Mouse (Mus musculus) hindbrain, embryonic 11.5 days (tissue): ENCODE results near the gene Wdr90. TPM values are rescaled to one million over a fixed set of nuclear protein-coding genes. Genes with fewer than 3 reads are reported as not detected.

ENCODE experiments used
- ATAC-seq: fragments of 200-750 bp; cut with Nextera tagmentation; 2 replicates; pipeline ENCODE4 v1.8.0; 2017; ENCODE audit warnings: mild to moderate bottlenecking, moderate TSS enrichment, moderate library complexity; ENCODE audit not compliant: low FRiP score
- DNase-seq: peaks from one replicate; pipeline ENCODE4 v3.0.0-alpha.2; 2015; ENCODE audit warnings: low spot score
- H3K27ac ChIP-seq: fragments of 300-500 bp; sonication (generic); 2 replicates; pipeline ENCODE4 v1.5.1; 2014; ENCODE audit warnings: mild to moderate bottlenecking, low read depth, low read length
- H3K27me3 ChIP-seq: fragments of 300-500 bp; sonication (generic); 2 replicates; pipeline ENCODE4 v1.6.1; 2014; ENCODE audit warnings: mild to moderate bottlenecking, low read length, moderate library complexity, mixed read lengths; ENCODE audit not compliant: control insufficient read depth, insufficient read depth
- H3K36me3 ChIP-seq: fragments of 300-500 bp; sonication (generic); 2 replicates; pipeline ENCODE4 v1.6.1; 2014; ENCODE audit warnings: mild to moderate bottlenecking, low read length, moderate library complexity, mixed read lengths; ENCODE audit not compliant: control insufficient read depth, insufficient read depth
- H3K4me1 ChIP-seq: fragments of 300-500 bp; sonication (generic); replicated peaks from 2 replicates; pipeline ENCODE4 v1.6.1; 2014; ENCODE audit warnings: low read length, mixed read lengths; ENCODE audit not compliant: control insufficient read depth, insufficient read depth
- H3K4me2 ChIP-seq: fragments of 300-500 bp; sonication (generic); replicated peaks from 2 replicates; pipeline ENCODE4 v1.6.1; 2014; ENCODE audit warnings: mild to moderate bottlenecking, low read depth, low read length
- H3K4me3 ChIP-seq: fragments of 300-500 bp; sonication (generic); 2 replicates; pipeline ENCODE4 v1.5.1; 2014; ENCODE audit warnings: low read depth, low read length
- H3K9ac ChIP-seq: fragments of 300-500 bp; sonication (generic); 2 replicates; pipeline ENCODE4 v1.6.1; 2014; ENCODE audit warnings: low read depth, low read length
- H3K9me3 ChIP-seq: fragments of 300-500 bp; sonication (generic); 2 replicates; pipeline ENCODE4 v1.6.1; 2016; ENCODE audit warnings: low read length; ENCODE audit not compliant: control insufficient read depth
- WGBS: fragments of 180-500 bp; shearing (Covaris S2); extraction: QIAGEN DNeasy Blood & Tissue Kit; methylation state at CpG from one replicate; pipeline ENCODE4 v1.1.7; 2014; 5-methylcytosine and 5-hydroxymethylcytosine counted together
- polyA plus RNA-seq: library from polyadenylated mRNA; unstranded; fragments of >200 nt; fragmentation: Nextera tagmentation; extraction: Ambion mirVana; gene quantifications from 2 replicates; pipeline ENCODE4 v1.2.1, GENCODE M21; 2014

Wdr90 gene
- polyA plus RNA-seq: 13.4 and 14.3 TPM in 2 replicates

DNA sequence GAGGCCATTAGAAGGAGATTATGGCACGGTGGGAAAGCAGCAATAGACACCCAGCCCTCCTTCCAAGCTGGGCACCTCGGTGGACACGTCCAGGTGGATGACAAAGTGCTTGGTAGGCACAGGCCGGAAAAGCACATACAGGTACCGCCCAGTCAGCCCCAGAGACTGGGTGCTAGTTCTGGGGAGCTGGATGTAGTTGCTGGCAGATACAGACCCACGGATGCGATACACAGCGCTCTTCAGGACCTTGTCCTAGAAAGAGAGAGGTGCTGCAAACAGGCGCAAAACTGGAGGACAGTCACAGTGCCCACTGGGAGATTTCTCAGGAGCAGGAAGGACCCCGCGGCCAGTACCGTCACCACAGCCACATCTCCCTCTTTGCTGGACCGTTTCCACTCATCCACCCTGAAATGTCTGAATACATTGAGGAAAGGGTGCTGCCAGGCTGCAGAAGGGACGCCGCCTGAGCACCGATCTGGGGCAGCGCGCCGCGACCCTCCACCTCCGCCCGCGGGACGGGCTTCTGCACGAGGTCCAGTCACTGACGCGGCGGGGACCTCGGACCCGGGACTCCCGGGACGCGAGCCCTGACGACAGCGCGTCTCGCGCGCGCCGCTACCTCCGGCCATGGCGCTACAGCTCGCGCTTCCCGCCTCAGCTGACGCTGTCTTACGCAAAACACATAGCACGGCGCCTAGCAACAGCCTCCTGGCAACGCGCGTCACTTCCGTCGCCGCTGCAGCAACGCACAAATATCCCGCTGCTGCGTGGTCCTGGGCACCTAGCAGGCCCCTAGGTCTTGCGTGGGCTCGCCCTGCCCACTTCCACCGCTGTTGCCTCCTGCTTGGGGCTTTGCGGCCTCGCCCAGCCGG is at the start of gene Wdr90:
TSS of gene Wdr90 (minus strand) at position 670 of the 872 bp plus-strand sequence.
- DNase-seq (peak; percentile 94), ATAC-seq (peak; percentile 93)
- Histone ChIP-seq H3K36me3 (no peaks in the 10 kb centered on the region), H3K4me1 (peaks cover 8% of the 10 kb centered on the region), H3K4me2 (peak within 1 kb of the TSS; percentile 89), H3K27ac (peak within 1 kb of the TSS; percentile 66), H3K9me3 (no peaks in the 10 kb centered on the region), H3K27me3 (no peaks in the 10 kb centered on the region), H3K4me3 (peak within 1 kb of the TSS; percentile 49), H3K9ac (peak within 1 kb of the TSS; percentile 80)
- WGBS: 4% methylated on average over 65 of the region's 65 CpGs

GRCm38 (mm10) chr17:25907640-25908039 is 46.3 kb upstream of the Wdr90 start:
- Histone ChIP-seq H3K9me3 (no peaks in the 10 kb centered on the region), H3K4me3 (no peak overlapping the region), H3K9ac (no peak overlapping the region), H3K4me1 (no peaks in the 10 kb centered on the region), H3K4me2 (no peak overlapping the region), H3K27me3 (no peaks in the 10 kb centered on the region), H3K27ac (no peak overlapping the region), H3K36me3 (no peaks in the 10 kb centered on the region)
- 94% methylated on average over 2 of the region's 2 CpGs for WGBS
- ATAC-seq (no peak), DNase-seq (no peak)

DNA sequence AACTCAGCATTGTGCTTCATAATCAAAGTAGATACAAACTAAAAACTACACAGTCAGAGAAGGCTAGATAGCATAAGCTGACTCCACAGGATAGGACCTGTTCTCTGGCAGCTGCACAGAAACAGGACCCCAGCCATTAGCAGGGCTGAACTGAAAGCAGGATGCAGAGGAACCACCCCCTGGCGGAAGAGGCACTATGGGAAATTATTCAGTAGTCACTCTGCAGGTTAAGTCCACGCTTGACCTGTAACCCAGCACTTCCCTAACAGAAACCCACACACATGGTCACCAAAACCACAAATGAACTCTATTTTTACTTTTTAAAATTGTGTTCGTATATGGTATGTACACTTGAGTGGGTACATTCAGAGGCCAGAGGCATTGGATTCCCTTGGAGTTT is 41.8 kb upstream of the Wdr90 start:
- Histone ChIP-seq H3K27ac (no peak overlapping the region), H3K36me3 (no peaks in the 10 kb centered on the region), H3K4me1 (no peaks in the 10 kb centered on the region), H3K27me3 (no peaks in the 10 kb centered on the region), H3K4me3 (no peak overlapping the region), H3K4me2 (no peak overlapping the region), H3K9me3 (no peaks in the 10 kb centered on the region), H3K9ac (no peak overlapping the region)
- 85% methylated on average over 3 of the region's 3 CpGs for WGBS
- no peak for DNase-seq
- ATAC-seq: no peak

DNA sequence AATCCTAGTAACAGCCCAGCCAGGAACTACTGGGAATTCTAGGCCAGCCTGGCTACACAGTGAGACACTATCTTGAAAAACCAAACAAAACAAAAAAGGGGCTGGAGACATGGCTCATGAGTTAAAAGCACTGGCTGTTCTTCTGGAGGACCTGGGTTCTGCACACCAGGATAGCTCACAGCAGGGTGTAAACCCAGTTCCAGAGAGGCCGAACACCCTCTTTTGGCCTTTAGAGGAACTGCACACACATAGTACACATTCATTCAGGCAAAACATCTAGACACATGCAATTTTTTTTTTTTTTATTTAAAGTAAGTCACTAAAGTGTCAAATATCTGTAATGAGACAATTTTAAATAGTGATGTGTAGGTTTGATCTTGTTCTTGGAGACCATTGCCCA is 38.9 kb upstream of the Wdr90 start:
- ATAC-seq: no peak
- WGBS: 91% methylated on average over 1 of the region's 1 CpGs

GRCm38 (mm10) chr17:25895891-25896290 is 34.6 kb upstream of the Wdr90 start:
- Histone ChIP-seq H3K36me3 (no peaks in the 10 kb centered on the region), H3K9ac (0 out of 2 replicates have a peak overlapping the region, but pooled peaks have one; percentile 15), H3K27ac (0 out of 2 replicates have a peak overlapping the region, but pooled peaks have one; percentile 36), H3K9me3 (no peaks in the 10 kb centered on the region), H3K4me3 (no peak overlapping the region), H3K4me1 (peaks cover 7% of the 10 kb centered on the region), H3K4me2 (no peak overlapping the region), H3K27me3 (no peaks in the 10 kb centered on the region)
- DNase-seq (no peak), ATAC-seq (no peak)
- WGBS: 68% methylated on average over 12 of the region's 12 CpGs

More for the DNA sequence above, 38.9 kb upstream of the Wdr90 start:
- Histone ChIP-seq H3K27ac (no peak overlapping the region), H3K4me1 (peaks cover 2% of the 10 kb centered on the region; the same call in 1 of the 2 replicates), H3K9ac (no peak overlapping the region), H3K4me2 (no peak overlapping the region), H3K27me3 (no peaks in the 10 kb centered on the region), H3K36me3 (no peaks in the 10 kb centered on the region), H3K4me3 (no peak overlapping the region), H3K9me3 (no peaks in the 10 kb centered on the region)
- no peak for DNase-seq

DNA sequence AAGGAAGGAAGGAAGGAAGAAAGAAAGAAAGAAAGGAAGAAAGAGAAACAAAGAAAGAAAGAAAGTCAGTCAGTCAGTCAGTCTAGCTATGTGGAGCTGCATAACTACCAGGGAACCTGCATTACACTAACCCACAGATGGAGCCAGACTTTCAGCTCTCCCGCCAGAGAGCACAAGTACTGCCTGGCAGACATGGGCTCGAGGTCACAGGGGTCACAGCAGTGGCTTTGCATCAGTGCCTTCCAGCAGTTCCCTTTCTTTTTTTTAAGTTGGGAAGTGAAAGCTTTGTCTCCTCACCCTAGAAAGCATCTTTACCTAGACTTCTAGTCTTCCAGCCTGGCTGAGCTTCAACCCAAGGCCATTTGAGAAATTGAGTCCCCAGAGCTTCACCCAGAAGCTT is 34.1 kb upstream of the Wdr90 start:
- ATAC-seq: no peak
- no peak for DNase-seq
- no peak overlapping the region for H3K4me2 ChIP-seq
- H3K36me3 ChIP-seq: no peaks in the 10 kb centered on the region
- no peak overlapping the region for H3K4me3 ChIP-seq
- H3K27ac ChIP-seq: no peak overlapping the region
- no peak overlapping the region for H3K9ac ChIP-seq
- no peaks in the 10 kb centered on the region for H3K27me3 ChIP-seq
- H3K4me1 ChIP-seq: peaks cover 7% of the 10 kb centered on the region
- WGBS: 21% methylated on average over 2 of the region's 2 CpGs
- no peaks in the 10 kb centered on the region for H3K9me3 ChIP-seq

- H3K4me3 ChIP-seq: no peak overlapping the region
- H3K4me1 ChIP-seq: peaks cover 7% of the 10 kb centered on the region
- H3K9me3 ChIP-seq: no peaks in the 10 kb centered on the region
- no peak overlapping the region for H3K4me2 ChIP-seq
- ATAC-seq (peak; percentile 75), DNase-seq (peak; percentile 81)
- H3K9ac ChIP-seq: no peak overlapping the region
- no peaks in the 10 kb centered on the region for H3K36me3 ChIP-seq
- 33% methylated on average over 2 of the region's 2 CpGs for WGBS
- no peaks in the 10 kb centered on the region for H3K27me3 ChIP-seq
- H3K27ac ChIP-seq: 0 out of 2 replicates have a peak overlapping the region, but pooled peaks have one; percentile 30
Measured at GRCm38 (mm10) chr17:25893975-25894617, 32.8 kb upstream of the Wdr90 start.

DNA sequence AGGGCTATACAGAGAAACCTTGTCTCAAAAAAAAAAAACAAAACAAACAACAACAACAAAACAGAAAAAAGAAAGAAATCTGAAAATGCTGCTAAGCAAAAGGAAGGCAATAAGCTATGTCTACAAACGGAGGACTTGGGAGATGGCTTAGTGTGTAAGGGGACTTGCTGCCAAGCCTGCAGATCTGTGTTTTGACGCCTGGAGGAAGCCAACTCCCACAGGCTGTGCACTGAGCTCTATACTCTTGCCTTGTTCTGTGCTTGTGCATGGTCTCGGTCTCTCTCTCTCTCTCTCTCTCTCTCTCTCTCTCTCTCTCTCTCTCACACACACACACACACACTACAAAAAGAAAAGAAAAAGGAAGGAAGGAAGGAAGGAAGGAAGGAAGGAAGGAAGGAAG is 27.5 kb upstream of the Wdr90 start:
- H3K4me2 ChIP-seq: no peak overlapping the region
- H3K27ac ChIP-seq: no peak overlapping the region
- H3K27me3 ChIP-seq: no peaks in the 10 kb centered on the region
- H3K36me3 ChIP-seq: no peaks in the 10 kb centered on the region
- H3K9me3 ChIP-seq: no peaks in the 10 kb centered on the region
- no peak overlapping the region for H3K9ac ChIP-seq
- no peak overlapping the region for H3K4me3 ChIP-seq
- 0 out of 2 replicates have a peak, but pooled peaks cover under 1% of the 10 kb centered on the region for H3K4me1 ChIP-seq
- 84% methylated on average over 3 of the region's 3 CpGs for WGBS
- ATAC-seq (no peak), DNase-seq (no peak)
